Mouse (Mus musculus): ENCODE measurements around the gene Alg9.

DNA sequence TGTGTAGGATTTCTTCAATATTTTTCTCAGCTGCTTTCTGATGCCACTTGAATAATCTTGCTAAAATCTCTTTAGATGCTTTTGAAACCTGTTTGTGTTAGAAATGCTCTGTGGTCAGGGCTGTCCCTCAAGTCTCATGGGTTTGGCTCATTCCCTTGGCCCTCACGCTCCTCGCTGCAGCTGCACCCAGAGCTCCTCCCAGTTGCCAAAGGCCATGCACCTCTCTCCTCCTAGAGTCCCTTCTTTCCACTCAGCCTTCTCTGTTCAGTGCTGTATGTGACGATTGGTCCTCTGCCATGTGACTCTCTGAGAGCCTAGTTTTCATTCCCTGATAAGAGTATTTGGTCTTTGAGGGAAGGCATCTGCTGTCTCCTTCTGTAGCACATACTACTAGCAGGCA is 102.6 kb downstream of the Alg9 start:
- TF ChIP-seq CTCF (IDR thresholded peaks at IDR 0.05; ENCODE audit: low read depth) = no peak
- TF ChIP-seq EP300 (optimal IDR thresholded peaks at IDR 0.05) = no peak
